Mouse (Mus musculus): ENCODE results near the gene Fbxw9.

The Fbxw9 gene

GRCm38 (mm10) chr8:85059879-85060616 is at the start of gene Fbxw9:
Fbxw9 (plus strand) TSS chr8:85060055.
- DNase-seq (ENCODE audit: low spot score) = peak; percentile 92

- no peak for DNase-seq (ENCODE audit: low spot score)
These were observed 48.6 kb upstream of the Fbxw9 start for GRCm38 (mm10) chr8:85011242-85011641.

GRCm38 (mm10) chr8:85013230-85013840 is 46.5 kb upstream of the Fbxw9 start:
- DNase-seq (ENCODE audit: low spot score) = peak; percentile 79

- DNase-seq (ENCODE audit: low spot score) = no peak
These were observed 45.4 kb upstream of the Fbxw9 start, which contains the start of gene Best2 for GRCm38 (mm10) chr8:85014431-85014830. Best2 (minus strand) TSS chr8:85014531.

GRCm38 (mm10) chr8:85016724-85017123 is 43.1 kb upstream of the Fbxw9 start:
- DNase-seq (ENCODE audit: low spot score) = peak; percentile 77

GRCm38 (mm10) chr8:85017209-85017608 is 42.6 kb upstream of the Fbxw9 start:
- no peak for DNase-seq (ENCODE audit: low spot score)

- DNase-seq (ENCODE audit: low spot score) = no peak
These were observed 38.3 kb upstream of the Fbxw9 start for GRCm38 (mm10) chr8:85021514-85022055.

GRCm38 (mm10) chr8:85023846-85024245 is 36.0 kb upstream of the Fbxw9 start:
- no peak for DNase-seq (ENCODE audit: low spot score)

GRCm38 (mm10) chr8:85025098-85025932 is 34.5 kb upstream of the Fbxw9 start, which contains the start of gene Asna1:
Asna1 (minus strand) TSS chr8:85025281.
- peak; percentile 79 for DNase-seq (ENCODE audit: low spot score)

- DNase-seq (ENCODE audit: low spot score) = peak; percentile 97
These were observed 33.0 kb upstream of the Fbxw9 start, which contains the start of gene Trir for GRCm38 (mm10) chr8:85026670-85027515. Trir (plus strand) TSS chr8:85026823.

- no peak for DNase-seq (ENCODE audit: low spot score)
These were observed 32.4 kb upstream of the Fbxw9 start for GRCm38 (mm10) chr8:85027516-85027855.

- no peak for DNase-seq (ENCODE audit: low spot score)
These were observed 31.9 kb upstream of the Fbxw9 start for GRCm38 (mm10) chr8:85027922-85028321.

- no peak for DNase-seq (ENCODE audit: low spot score)
These were observed 30.6 kb upstream of the Fbxw9 start for GRCm38 (mm10) chr8:85029271-85029670.

GRCm38 (mm10) chr8:85032622-85033311 is 27.1 kb upstream of the Fbxw9 start:
- DNase-seq (ENCODE audit: low spot score) = peak; percentile 65

- DNase-seq (ENCODE audit: low spot score) = no peak
These were observed 26.0 kb upstream of the Fbxw9 start for GRCm38 (mm10) chr8:85033867-85034266.

- DNase-seq (ENCODE audit: low spot score) = peak; percentile 80
These were observed 25.1 kb upstream of the Fbxw9 start for GRCm38 (mm10) chr8:85034764-85035163.

- DNase-seq (ENCODE audit: low spot score) = no peak
These were observed 24.6 kb upstream of the Fbxw9 start for GRCm38 (mm10) chr8:85035165-85035727.

- DNase-seq (ENCODE audit: low spot score) = no peak
These were observed 24.0 kb upstream of the Fbxw9 start for GRCm38 (mm10) chr8:85035728-85036310.

- no peak for DNase-seq (ENCODE audit: low spot score)
These were observed 23.5 kb upstream of the Fbxw9 start for GRCm38 (mm10) chr8:85036381-85036717.

GRCm38 (mm10) chr8:85036718-85037365 is 23.0 kb upstream of the Fbxw9 start, which contains the start of gene Tnpo2:
Tnpo2 (plus strand) TSS chr8:85036915.
- peak; percentile 93 for DNase-seq (ENCODE audit: low spot score)
